In the genomic region with DNA sequence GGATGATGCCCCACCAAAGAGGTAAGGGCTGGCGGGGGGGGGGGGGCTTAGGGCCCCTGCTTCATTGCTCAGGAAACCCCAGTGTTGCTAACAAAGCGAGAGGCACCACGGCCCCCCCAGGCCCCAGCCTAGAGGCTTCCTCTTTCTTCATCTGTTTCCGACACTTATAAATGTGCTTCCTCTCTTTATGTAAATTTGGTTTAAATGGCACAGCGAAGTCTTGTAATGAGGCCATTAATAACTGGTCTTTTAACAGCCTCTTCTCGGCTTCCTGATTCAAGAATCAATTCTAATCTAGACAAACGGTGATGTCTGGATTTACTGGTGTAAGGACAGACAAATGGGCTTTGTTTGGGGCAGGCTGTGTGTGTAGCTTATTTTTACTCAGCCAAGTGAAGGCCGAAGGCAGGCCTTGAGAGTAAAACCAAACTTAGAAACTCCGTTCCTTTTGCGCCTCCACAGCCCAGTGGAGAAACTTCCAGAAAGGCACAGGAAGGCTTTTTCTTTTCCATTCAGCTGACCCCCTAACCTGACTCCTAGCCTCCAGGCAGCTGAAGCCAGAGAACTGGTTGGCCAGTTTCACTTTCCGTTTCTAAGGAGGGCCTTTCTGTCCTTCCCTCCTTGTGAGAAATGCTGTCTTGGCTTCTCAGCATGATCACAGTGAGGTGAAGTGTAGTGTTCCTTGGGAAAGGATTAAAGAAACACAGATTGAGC, we compare ENCODE assay signal across 9 mouse cellular contexts. TPM values are rescaled to one million over a fixed set of nuclear protein-coding genes. Genes with fewer than 3 reads are reported as not detected.
DNase-seq lines count a peak whose midpoint lies in the region; ATAC-seq lines count a peak whose summit lies in the region.
"Had no signal": no experiment of that assay in that cellular context is flagged by ENCODE, and none has a peak within 500 bp of the region (broad histone marks: within the 10 kb centered on the region; RNA-seq: fewer than 3 reads in every experiment).

No protein-coding gene starts in this region.

- H3K27ac ChIP-seq in heart, embryonic 12.5 days (ENCODE audit: poor library complexity, severe bottlenecking): no peak overlapping the region
- H3K27ac ChIP-seq in kidney, embryonic 16.5 days (ENCODE audit: low read length): peak overlapping the region; percentile 59
- H3K27ac ChIP-seq: embryonic facial prominence, embryonic 12.5 days had no signal

- peaks cover 7% of the 10 kb centered on the region for H3K4me1 ChIP-seq in heart, embryonic 12.5 days (replicated peaks)
- peaks cover 3% of the 10 kb centered on the region; the same call in 1 of the 2 replicates for H3K4me1 ChIP-seq in kidney, embryonic 16.5 days (ENCODE audit: insufficient read depth, low read length)

- no peak overlapping the region for H3K9ac ChIP-seq in heart, embryonic 12.5 days
- no peak overlapping the region for H3K9ac ChIP-seq in kidney, embryonic 16.5 days (replicated peaks; ENCODE audit: low read length)
- H3K9ac ChIP-seq: embryonic facial prominence, embryonic 12.5 days had no signal

- H3K4me2 ChIP-seq in heart, embryonic 12.5 days: peak overlapping the region; percentile 14; the same call in 1 of the 2 replicates
- peak overlapping the region; percentile 19; the same call in 1 of the 2 replicates for H3K4me2 ChIP-seq in kidney, embryonic 16.5 days (replicated peaks; ENCODE audit: low read depth, low read length)
- H3K4me2 ChIP-seq: embryonic facial prominence, embryonic 12.5 days had no signal

- intact Hi-C loops in left cerebral cortex, postnatal 25 days (cut with DNase I): no loop called here

- 63% methylated on average over 11 of the region's 11 CpGs for WGBS in heart, embryonic 12.5 days
- 56% methylated on average over 11 of the region's 11 CpGs for WGBS in kidney, embryonic 16.5 days

- H3K4me3 ChIP-seq in heart, embryonic 12.5 days: no peak overlapping the region
- no peak overlapping the region for H3K4me3 ChIP-seq in kidney, embryonic 16.5 days (ENCODE audit: low read length)
- H3K4me3 ChIP-seq: embryonic facial prominence, embryonic 12.5 days had no signal

- H3K27me3 ChIP-seq in heart, embryonic 12.5 days (replicated peaks): no peaks in the 10 kb centered on the region
- no peaks in the 10 kb centered on the region for H3K27me3 ChIP-seq in kidney, embryonic 16.5 days (ENCODE audit: insufficient read depth, low read length)
- H3K27me3 ChIP-seq: embryonic facial prominence, embryonic 12.5 days had no signal

- peak; percentile 34 for DNase-seq in 3T3-L1 (ENCODE audit: low read depth, low spot score)
- peak; percentile 66 for DNase-seq in CD4-positive helper T cell, adult 2 months (ENCODE audit: low read depth, low spot score)
- DNase-seq in lung, postnatal 36 days: peak; percentile 78
- peak; percentile 66 for DNase-seq in thymus, postnatal 14 days
- no peak for DNase-seq in left cerebral cortex, postnatal 25 days (ENCODE audit: low spot score in 2 of 2)
- DNase-seq in urinary bladder, postnatal 14 days (ENCODE audit: low spot score): no peak

- no peaks in the 10 kb centered on the region for H3K36me3 ChIP-seq in heart, embryonic 12.5 days
- no peaks in the 10 kb centered on the region for H3K36me3 ChIP-seq in kidney, embryonic 16.5 days (ENCODE audit: insufficient read depth, low read length)
- H3K36me3 ChIP-seq: embryonic facial prominence, embryonic 12.5 days had no signal

- H3K9me3 ChIP-seq in heart, embryonic 12.5 days (replicated peaks): no peaks in the 10 kb centered on the region
- H3K9me3 ChIP-seq in kidney, embryonic 16.5 days (ENCODE audit: low read length): no peaks in the 10 kb centered on the region
- H3K9me3 ChIP-seq: embryonic facial prominence, embryonic 12.5 days had no signal

- ATAC-seq in heart, embryonic 12.5 days (ENCODE audit: insufficient number of reproducible peaks, low FRiP score): no peak
- ATAC-seq in kidney, embryonic 16.5 days (ENCODE audit: low FRiP score, low TSS enrichment): no peak

RNA-seq across cellular contexts. Expression of a gene that starts 39.7 kb away (rescaled TPM):
- polyA plus RNA-seq in heart, embryonic 12.5 days (2016; fragmentation: Nextera tagmentation; extraction: Ambion mirVana): 1.3 and 1.4 TPM in 2 replicates
- 2.1 and 2.3 TPM in 2 replicates for polyA plus RNA-seq in kidney, embryonic 16.5 days (2015; fragmentation: Nextera tagmentation; extraction: Ambion mirVana)
- total RNA-seq in left cerebral cortex, postnatal 25 days (2021): 1 to 10 TPM; 1.8 to 3.0 TPM

Comparison
In these comparisons a context has a peak if more than half of its experiments do, and no peak if none do; other contexts are left out.
1. DNase-seq: peak in 3T3-L1 (single experiment), CD4-positive helper T cell, adult 2 months (single experiment), lung, postnatal 36 days (single experiment) and thymus, postnatal 14 days (single experiment); none in left cerebral cortex, postnatal 25 days (0 of 2) and urinary bladder, postnatal 14 days (single experiment).